Mouse (Mus musculus): ENCODE measurements at regions not wholly inside any gene's neighbourhood (a gene's known extent, or its start where the extent isn't known, plus 50 kb on each side); places are given as distances from the start of the nearest gene placed in this dataset.

- no peak for DNase-seq
- intact Hi-C loops (cut with DNase I): no loop called here
Observed at GRCm38 (mm10) chr1:60636802-60637452, 70.0 kb upstream of the Raph1 start.

- intact Hi-C loops (cut with DNase I): no loop called here
- peak in 1 of 2 experiments; percentile 40 for DNase-seq
Observed at GRCm38 (mm10) chr1:60627786-60628453, 61.0 kb upstream of the Raph1 start.

GRCm38 (mm10) chr1:60627367-60627766, 60.5 kb upstream of the Raph1 start:
- no peak for DNase-seq
- intact Hi-C loops (cut with DNase I): no loop called here

GRCm38 (mm10) chr1:60625698-60626486, 59.0 kb upstream of the Raph1 start:
- intact Hi-C loops (cut with DNase I): no loop called here
- no peak for DNase-seq

GRCm38 (mm10) chr1:60624231-60624630, 57.3 kb upstream of the Raph1 start:
- intact Hi-C loops (cut with DNase I): loop anchor here (5.0 kb wide), 1 partner anchor 233 kb away; no protein-coding TSS in a partner anchor
- no peak for DNase-seq

GRCm38 (mm10) chr1:60623440-60624016, 56.6 kb upstream of the Raph1 start:
- DNase-seq: no peak
- intact Hi-C loops (cut with DNase I): loop anchor here (5.0 kb wide), 1 partner anchor 234 kb away; no protein-coding TSS in a partner anchor

GRCm38 (mm10) chr1:60621770-60622169, 54.9 kb upstream of the Raph1 start:
- no peak for DNase-seq
- intact Hi-C loops (cut with DNase I): loop anchor here (5.0 kb wide), 1 partner anchor 236 kb away; no protein-coding TSS in a partner anchor

GRCm38 (mm10) chr1:60621064-60621726, 54.3 kb upstream of the Raph1 start:
- intact Hi-C loops (cut with DNase I): loop anchor here (5.0 kb wide), 1 partner anchor 236 kb away; no protein-coding TSS in a partner anchor
- DNase-seq: no peak

- intact Hi-C loops (cut with DNase I): no loop called here
- DNase-seq: no peak
Observed at GRCm38 (mm10) chr1:60618389-60618788, 51.5 kb upstream of the Raph1 start.

GRCm38 (mm10) chr1:60616916-60617315, 50.0 kb upstream of the Raph1 start:
- no peak for DNase-seq
- intact Hi-C loops (cut with DNase I): no loop called here

All from heart, postnatal 14 days (tissue).